Mouse (Mus musculus): Measurements from ENCODE around the gene Zfp607a. TPM values are rescaled to one million over a fixed set of nuclear protein-coding genes. Genes with fewer than 3 reads are reported as not detected.
"Not testable (repeated sequence)": the region's sequence is repeated elsewhere in the genome, so short reads cannot be mapped to it uniquely, and the experiment has no call there.

Gene Zfp607a
- polyA plus RNA-seq, 1 experiment from 2014 or later: 3.4 TPM

DNA sequence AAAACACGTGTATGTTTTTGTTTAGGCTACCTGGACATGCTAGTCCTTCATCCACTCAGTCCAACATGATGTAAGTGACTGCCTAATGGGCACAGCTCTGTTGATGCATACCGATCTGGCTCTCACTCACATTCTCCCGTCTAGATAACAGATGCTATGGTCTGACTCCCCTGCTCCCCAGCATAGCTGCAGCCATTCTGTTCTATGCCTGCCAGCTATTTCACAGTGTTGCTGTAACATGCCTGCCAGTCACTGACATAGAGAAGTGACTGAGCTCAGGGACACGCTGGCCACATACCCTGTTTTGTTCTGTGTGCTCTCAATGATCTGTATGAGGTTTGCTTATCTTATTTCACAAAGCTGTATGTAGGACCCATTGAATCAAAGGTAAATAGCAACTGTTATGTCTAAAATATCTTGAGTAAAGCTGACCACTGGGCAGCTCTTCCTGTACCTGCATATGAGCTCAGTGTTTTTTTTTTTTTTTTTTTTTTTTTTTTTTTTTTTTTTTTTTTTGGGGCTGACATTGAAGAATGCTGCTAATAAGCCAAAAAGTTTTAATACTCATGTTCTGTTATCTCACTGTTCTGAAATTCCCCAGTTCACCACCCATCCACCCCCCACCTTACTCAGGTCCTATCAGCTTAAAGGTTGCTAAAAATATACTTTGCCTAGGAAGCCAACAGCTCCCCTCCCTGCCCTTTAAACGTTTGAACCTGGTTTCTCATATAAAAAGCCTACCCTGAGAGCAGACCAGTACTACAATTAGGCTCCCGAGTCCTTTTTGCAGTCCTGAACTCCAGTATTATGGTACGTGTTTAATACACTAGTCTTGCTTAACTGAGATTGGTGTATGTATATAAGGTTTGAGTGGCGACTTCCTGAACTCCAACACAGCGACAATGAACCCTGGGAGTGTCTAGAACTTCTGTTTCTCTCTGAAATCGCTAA, 2.2 kb downstream of the Zfp607a start:
- no peaks in the 10 kb centered on the region for H3K27me3 ChIP-seq (replicated peaks; ENCODE audit: control insufficient read depth, insufficient read depth, low read length)
- peak overlapping the region; percentile 71 for H3K4me2 ChIP-seq (ENCODE audit: low read depth, low read length)
- ATAC-seq: peak; percentile 75
- H3K4me1 ChIP-seq (ENCODE audit: control insufficient read depth, insufficient read depth, low read length): no peaks in the 10 kb centered on the region
- H3K36me3 ChIP-seq (ENCODE audit: control insufficient read depth, insufficient read depth, low read length): no peaks in the 10 kb centered on the region
- peak overlapping the region; percentile 72 for H3K4me3 ChIP-seq (ENCODE audit: low read length)
- 22% methylated on average over 10 of the region's 10 CpGs for WGBS
- peak overlapping the region; percentile 92 for H3K27ac ChIP-seq (ENCODE audit: low read length)
- no peaks in the 10 kb centered on the region for H3K9me3 ChIP-seq (ENCODE audit: control insufficient read depth, low read length)
- H3K9ac ChIP-seq (ENCODE audit: low read depth, low read length): peak overlapping the region; percentile 79

DNA sequence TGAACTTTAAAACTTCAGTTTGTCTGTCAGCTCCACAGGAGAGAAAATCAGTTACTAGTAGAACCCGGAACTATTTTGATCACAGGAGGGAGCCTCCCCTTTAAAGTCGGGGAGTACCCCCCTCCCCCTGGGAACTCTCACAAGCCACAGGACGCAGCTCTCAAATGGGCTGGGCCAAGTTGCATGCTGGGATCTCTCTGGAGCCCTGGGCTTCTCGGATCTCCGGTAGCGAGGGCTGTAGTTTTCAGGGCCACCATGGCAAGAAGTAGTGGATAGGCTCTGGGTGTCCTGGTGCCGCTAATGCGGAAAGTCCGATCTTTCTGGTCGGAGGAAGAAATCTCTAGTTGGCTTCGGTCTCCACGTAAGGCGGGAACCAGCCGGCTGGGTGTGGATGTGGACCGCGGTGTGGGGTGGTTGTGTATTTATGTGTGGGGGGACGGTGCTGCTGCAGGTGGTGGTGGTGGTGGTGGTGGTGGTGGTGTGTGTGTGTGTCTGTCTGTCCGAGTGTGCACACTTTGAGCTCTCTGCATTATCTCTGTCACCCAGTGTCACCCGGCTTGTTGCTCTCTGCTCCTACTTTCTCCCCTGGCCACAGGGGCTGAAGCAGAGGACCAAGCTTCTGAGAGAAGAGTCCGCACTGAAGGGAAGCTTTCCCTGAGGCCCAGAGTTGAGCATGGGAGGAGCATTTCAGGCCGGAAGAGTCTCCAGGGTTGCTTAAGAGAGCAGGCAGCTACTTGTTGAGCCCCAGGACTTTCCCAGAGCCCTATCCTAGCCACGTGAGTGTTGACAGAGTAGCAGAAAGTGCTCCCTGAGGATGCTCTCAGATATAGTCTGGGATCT, 3.3 kb downstream of the Zfp607a start:
- Histone ChIP-seq H3K9me3 (ENCODE audit: control insufficient read depth, low read length) (no peaks in the 10 kb centered on the region), H3K27ac (ENCODE audit: low read length) (peak overlapping the region; percentile 92), H3K36me3 (ENCODE audit: control insufficient read depth, insufficient read depth, low read length) (no peaks in the 10 kb centered on the region), H3K4me2 (ENCODE audit: low read depth, low read length) (peak overlapping the region; percentile 71), H3K9ac (ENCODE audit: low read depth, low read length) (peak overlapping the region; percentile 79), H3K27me3 (replicated peaks; ENCODE audit: control insufficient read depth, insufficient read depth, low read length) (no peaks in the 10 kb centered on the region), H3K4me3 (ENCODE audit: low read length) (peak overlapping the region; percentile 72), H3K4me1 (ENCODE audit: control insufficient read depth, insufficient read depth, low read length) (no peaks in the 10 kb centered on the region)
- under 1% methylated on average over 22 of the region's 22 CpGs for WGBS
- ATAC-seq: peak; percentile 98

DNA sequence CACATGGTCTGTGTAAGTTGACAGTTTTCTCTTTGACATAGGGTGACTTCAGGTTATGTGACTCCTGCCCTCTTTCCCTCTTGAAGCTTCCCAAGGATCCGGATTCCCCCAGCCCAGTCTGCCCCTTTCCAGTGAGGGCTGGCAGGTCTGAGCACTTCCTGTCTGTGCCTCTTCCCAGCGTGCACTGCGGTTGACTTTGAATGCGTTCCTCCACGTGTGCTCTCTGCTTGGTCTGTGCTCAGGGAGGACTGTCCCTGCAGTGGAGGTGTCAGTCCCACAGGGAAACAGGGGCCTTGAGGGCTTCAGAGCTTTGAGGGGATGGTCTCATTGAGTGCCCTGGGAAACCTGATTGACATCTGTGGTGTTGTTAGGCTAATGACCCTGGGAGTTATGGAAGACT, 5.3 kb downstream of the Zfp607a start:
- H3K4me1 ChIP-seq (ENCODE audit: control insufficient read depth, insufficient read depth, low read length); H3K27me3 ChIP-seq (replicated peaks; ENCODE audit: control insufficient read depth, insufficient read depth, low read length); ATAC-seq; H3K36me3 ChIP-seq (ENCODE audit: control insufficient read depth, insufficient read depth, low read length); H3K4me3 ChIP-seq (ENCODE audit: low read length); H3K9ac ChIP-seq (ENCODE audit: low read depth, low read length); H3K4me2 ChIP-seq (ENCODE audit: low read depth, low read length); H3K27ac ChIP-seq (ENCODE audit: low read length); H3K9me3 ChIP-seq (ENCODE audit: control insufficient read depth, low read length): not testable (repeated sequence)
- WGBS: 80% methylated on average over 5 of the region's 5 CpGs

DNA sequence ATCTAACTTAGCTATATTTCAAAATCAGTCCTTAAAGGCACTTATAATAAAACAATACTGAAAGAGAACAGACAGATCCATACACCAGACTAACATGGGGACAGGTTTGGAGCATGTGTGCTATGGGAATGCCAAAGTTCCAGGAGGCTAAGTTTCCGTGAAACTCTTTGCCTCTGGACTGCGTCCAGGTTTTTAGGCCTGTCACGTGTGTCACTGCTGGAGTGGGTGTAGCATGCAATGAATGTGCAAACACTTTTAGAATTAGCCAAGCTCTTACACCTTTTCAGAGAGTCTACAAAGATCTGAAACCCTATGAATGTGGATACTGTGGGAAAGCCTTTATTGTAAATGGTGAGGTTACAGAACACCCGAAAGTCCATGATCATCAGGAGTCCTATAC, 24.4 kb downstream of the Zfp607a start:
- Histone ChIP-seq H3K27me3 (replicated peaks; ENCODE audit: control insufficient read depth, insufficient read depth, low read length) (no peaks in the 10 kb centered on the region), H3K36me3 (ENCODE audit: control insufficient read depth, insufficient read depth, low read length) (peaks cover 5% of the 10 kb centered on the region), H3K9me3 (ENCODE audit: control insufficient read depth, low read length) (no peaks in the 10 kb centered on the region), H3K4me2 (ENCODE audit: low read depth, low read length) (no peak overlapping the region), H3K9ac (ENCODE audit: low read depth, low read length) (no peak overlapping the region), H3K27ac (ENCODE audit: low read length) (no peak overlapping the region), H3K4me3 (ENCODE audit: low read length) (no peak overlapping the region), H3K4me1 (ENCODE audit: control insufficient read depth, insufficient read depth, low read length) (no peaks in the 10 kb centered on the region)
- 96% methylated on average over 4 of the region's 4 CpGs for WGBS
- no peak for ATAC-seq

DNA sequence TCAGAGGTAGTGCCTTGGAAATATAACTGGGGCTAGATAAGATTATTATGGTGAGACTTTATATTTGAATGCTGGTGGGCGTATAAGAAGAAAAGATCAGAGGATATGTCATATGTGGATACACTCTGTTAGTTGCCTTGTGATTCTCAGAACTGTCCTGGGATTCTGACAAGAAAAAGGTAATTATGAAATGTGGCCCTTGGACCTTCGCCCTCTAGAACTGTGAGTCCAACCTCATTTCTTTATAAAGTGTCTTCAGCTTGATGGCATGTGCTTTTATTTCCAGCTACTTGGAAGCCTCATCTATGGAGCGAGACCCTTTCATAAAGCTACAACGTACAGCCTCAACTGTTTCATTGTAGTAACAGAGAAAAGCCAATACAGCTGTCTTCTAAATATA, 43.3 kb downstream of the Zfp607a start:
- no peak overlapping the region for H3K4me2 ChIP-seq (ENCODE audit: low read depth, low read length)
- no peaks in the 10 kb centered on the region for H3K27me3 ChIP-seq (replicated peaks; ENCODE audit: control insufficient read depth, insufficient read depth, low read length)
- H3K4me3 ChIP-seq (ENCODE audit: low read length): no peak overlapping the region
- no peaks in the 10 kb centered on the region for H3K36me3 ChIP-seq (ENCODE audit: control insufficient read depth, insufficient read depth, low read length)
- no peaks in the 10 kb centered on the region; the same call in 1 of the 2 replicates for H3K9me3 ChIP-seq (ENCODE audit: control insufficient read depth, low read length)
- no peaks in the 10 kb centered on the region; the same call in 1 of the 2 replicates for H3K4me1 ChIP-seq (ENCODE audit: control insufficient read depth, insufficient read depth, low read length)
- no peak overlapping the region for H3K27ac ChIP-seq (ENCODE audit: low read length)
- no peak overlapping the region for H3K9ac ChIP-seq (ENCODE audit: low read depth, low read length)
- no peak for ATAC-seq
- 92% methylated on average over 4 of the region's 4 CpGs for WGBS

DNA sequence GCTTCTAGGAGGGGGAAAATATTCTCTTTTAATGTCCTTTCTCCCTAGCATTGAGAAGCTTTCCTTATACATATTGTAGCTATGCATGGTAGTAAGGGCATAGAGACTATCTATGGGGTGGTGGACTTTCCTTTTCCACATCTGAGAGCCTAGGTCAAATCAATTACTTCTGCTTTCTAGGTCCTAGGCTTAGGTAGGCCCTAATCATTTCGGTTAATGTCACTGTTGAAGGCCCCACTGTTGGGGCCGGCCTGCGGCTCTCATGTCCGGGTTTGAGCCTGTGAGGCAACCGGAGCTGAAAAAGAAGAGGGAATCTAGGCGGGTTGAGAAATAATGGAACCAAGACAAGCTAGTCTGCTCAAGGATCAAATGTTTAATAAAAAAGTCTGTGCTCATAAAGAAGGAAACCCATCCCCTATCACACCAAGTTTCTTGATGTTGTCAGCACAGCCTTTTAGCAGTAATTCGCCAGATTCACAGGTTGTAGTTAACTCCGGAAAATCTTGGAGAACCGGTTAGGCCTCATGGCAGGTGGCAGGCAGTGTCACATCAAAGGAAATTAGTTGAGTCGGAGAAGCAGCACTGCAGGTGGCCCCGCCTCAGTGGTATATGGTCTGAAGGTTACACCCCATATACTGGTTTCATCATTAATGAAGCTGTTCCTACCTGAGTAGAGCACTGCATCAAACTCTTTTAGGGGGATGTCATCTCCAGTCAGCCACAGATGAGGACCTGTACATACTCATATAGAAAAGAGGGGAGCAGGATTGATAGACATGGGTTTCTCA, 47.9 kb downstream of the Zfp607a start:
- Histone ChIP-seq H3K9ac (ENCODE audit: low read depth, low read length) (no peak overlapping the region), H3K4me1 (ENCODE audit: control insufficient read depth, insufficient read depth, low read length) (no peaks in the 10 kb centered on the region; the same call in 1 of the 2 replicates), H3K4me2 (ENCODE audit: low read depth, low read length) (no peak overlapping the region), H3K27ac (ENCODE audit: low read length) (peak overlapping the region; percentile 49; the same call in 1 of the 2 replicates), H3K27me3 (replicated peaks; ENCODE audit: control insufficient read depth, insufficient read depth, low read length) (no peaks in the 10 kb centered on the region), H3K4me3 (ENCODE audit: low read length) (no peak overlapping the region), H3K9me3 (ENCODE audit: control insufficient read depth, low read length) (no peaks in the 10 kb centered on the region; the same call in 1 of the 2 replicates), H3K36me3 (ENCODE audit: control insufficient read depth, insufficient read depth, low read length) (no peaks in the 10 kb centered on the region)
- ATAC-seq: peak; percentile 95
- WGBS: 56% methylated on average over 11 of the region's 11 CpGs

DNA sequence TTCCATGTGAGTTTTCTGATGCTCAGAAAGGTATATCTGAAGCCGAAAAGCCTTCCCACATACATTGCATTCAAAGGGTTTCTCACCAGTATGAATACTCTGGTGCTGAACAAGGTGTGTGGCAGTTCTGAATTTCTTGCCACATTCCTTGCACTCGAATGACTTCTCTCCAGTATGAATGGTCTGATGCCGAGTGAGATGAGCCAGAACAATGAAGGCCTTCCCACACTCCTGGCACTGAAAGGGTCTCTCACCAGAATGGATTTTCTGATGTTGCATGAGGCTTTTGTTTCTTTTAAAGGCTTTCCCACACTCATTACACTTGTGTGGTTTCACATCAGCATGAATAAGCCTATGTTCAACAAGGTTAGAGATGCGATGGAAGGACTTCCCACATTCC, 53.6 kb downstream of the Zfp607a start:
- not testable (repeated sequence) for H3K9ac ChIP-seq (ENCODE audit: low read depth, low read length); H3K9me3 ChIP-seq (ENCODE audit: control insufficient read depth, low read length); H3K36me3 ChIP-seq (ENCODE audit: control insufficient read depth, insufficient read depth, low read length); H3K4me3 ChIP-seq (ENCODE audit: low read length); H3K4me1 ChIP-seq (ENCODE audit: control insufficient read depth, insufficient read depth, low read length); H3K27me3 ChIP-seq (replicated peaks; ENCODE audit: control insufficient read depth, insufficient read depth, low read length); H3K4me2 ChIP-seq (ENCODE audit: low read depth, low read length); ATAC-seq; H3K27ac ChIP-seq (ENCODE audit: low read length)
- WGBS: 85% methylated on average over 3 of the region's 4 CpGs

DNA sequence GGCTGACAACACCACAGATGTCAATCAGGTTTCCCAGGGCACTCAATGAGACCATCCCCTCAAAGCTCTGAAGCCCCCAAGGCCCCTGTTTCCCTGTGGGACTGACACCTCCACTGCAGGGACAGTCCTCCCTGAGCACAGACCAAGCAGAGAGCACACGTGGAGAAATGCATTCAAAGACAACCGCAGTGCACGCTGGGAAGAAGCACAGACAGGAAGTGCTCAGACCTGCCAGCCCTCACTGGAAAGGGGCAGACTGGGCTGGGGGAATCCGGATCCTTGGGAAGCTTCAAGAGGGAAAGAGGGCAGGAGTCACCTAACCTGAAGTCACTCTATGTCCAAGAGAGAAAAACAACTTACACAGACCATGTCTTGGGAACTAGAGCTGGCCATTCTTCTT, 69.7 kb downstream of the Zfp607a start:
- H3K4me3 ChIP-seq (ENCODE audit: low read length); H3K9me3 ChIP-seq (ENCODE audit: control insufficient read depth, low read length); H3K9ac ChIP-seq (ENCODE audit: low read depth, low read length); H3K27me3 ChIP-seq (replicated peaks; ENCODE audit: control insufficient read depth, insufficient read depth, low read length); H3K4me2 ChIP-seq (ENCODE audit: low read depth, low read length); H3K36me3 ChIP-seq (ENCODE audit: control insufficient read depth, insufficient read depth, low read length); H3K4me1 ChIP-seq (ENCODE audit: control insufficient read depth, insufficient read depth, low read length); ATAC-seq; H3K27ac ChIP-seq (ENCODE audit: low read length): not testable (repeated sequence)
- 30% methylated on average over 4 of the region's 4 CpGs for WGBS

Measured in intestine, embryonic 16.5 days (tissue).